Mouse (Mus musculus): Measurements from ENCODE around the gene Supt3.

Gene Supt3

DNA sequence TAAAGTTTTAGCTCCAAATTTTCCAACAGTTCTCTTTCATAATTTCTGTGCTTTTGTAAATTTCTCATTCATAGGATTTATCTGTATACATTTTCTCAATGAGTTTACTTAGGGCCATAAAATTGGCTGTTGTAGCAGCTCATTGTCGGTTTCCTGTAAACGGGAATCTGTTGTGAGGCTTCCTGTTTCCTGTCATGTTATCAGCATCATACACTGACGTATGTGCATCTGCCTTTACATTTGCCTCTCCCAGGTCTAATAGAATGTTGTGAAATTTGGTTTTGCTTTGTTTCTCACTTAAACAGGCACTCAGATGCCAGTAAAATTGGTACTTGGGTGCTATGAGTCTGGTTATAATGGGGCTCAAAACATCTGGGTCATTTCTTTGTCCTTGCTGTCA, 338.4 kb downstream of the Supt3 start:
- intact Hi-C loops (cut with DNase I), result no loop called here

DNA sequence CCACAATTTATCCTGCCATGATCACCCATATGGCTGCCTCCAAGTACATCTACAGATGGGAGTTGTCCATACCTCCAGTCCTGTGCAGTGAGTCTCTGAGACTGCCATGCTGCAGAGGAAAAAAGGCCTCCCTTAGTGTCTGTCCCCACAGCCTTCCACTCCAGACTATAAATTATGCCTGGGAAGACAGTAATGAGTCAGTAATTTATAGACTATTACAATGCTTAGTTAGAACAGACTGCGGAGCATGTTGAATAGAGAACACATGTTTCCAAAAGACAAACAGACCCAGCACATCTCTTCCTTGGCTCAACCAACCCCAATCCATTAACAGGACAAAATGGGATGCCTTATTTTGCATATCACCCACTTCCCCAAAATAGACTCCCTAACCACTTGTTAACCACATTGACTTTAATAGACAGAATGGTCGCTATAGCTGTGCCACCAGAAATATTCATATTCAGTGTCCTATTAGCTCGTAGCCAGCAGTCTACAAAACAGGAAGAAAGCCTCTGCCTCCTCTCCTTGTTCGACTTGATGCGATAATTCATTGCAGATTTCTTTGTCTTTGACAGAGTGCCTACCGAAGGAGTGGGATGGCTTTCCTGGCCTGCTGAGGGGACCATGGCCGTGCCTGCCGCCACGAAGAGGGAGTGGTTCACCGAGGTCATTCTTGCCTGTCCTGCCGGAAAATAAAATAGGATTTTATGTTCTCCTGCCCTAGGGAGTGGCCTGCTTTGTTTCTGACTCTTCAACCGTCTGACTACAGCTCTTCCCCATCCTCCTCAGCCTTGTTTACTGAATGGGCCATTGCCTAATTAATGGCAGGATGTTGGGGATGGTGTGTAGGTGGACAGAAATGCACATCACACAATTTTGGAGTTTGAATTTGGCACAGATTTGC, 341.9 kb downstream of the Supt3 start:
- intact Hi-C loops (cut with DNase I), result no loop called here

DNA sequence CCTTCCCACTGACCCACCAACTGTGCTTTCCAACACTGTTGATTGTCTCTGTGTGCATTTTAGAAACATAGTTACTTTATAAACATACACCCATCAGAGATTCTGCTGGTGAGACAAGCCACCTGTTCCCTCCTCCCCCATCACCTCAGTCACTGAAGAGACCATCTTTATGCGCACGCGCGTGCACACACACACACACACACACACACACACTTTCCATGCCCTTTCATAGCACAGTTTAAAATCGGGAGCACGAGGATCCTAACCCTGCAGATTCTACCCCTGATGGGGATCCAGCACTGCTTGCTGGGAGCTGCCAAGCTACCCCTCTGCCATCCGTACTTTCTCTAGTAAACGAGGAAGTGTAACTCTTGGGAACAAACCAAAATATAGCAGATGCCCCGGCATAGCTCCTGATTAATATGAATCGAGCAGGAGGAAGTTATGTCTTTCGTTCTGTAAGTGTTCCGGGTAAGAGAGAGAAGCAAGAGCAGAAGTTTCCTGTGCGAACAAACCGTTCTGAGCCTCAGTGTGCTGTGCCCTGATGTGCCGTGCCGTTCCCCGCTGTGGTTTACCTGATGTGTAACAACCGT, 342.8 kb downstream of the Supt3 start:
- intact Hi-C loops (cut with DNase I), result no loop called here

- intact Hi-C loops (cut with DNase I), result no loop called here
Observed at GRCm38 (mm10) chr17:45123856-45124255, 346.9 kb downstream of the Supt3 start.

GRCm38 (mm10) chr17:45128611-45129010, 351.7 kb downstream of the Supt3 start:
- intact Hi-C loops (cut with DNase I), result no loop called here

GRCm38 (mm10) chr17:45133501-45134400, 356.8 kb downstream of the Supt3 start:
- intact Hi-C loops (cut with DNase I), result no loop called here

GRCm38 (mm10) chr17:45136491-45136890, 359.5 kb downstream of the Supt3 start:
- intact Hi-C loops (cut with DNase I), result no loop called here

DNA sequence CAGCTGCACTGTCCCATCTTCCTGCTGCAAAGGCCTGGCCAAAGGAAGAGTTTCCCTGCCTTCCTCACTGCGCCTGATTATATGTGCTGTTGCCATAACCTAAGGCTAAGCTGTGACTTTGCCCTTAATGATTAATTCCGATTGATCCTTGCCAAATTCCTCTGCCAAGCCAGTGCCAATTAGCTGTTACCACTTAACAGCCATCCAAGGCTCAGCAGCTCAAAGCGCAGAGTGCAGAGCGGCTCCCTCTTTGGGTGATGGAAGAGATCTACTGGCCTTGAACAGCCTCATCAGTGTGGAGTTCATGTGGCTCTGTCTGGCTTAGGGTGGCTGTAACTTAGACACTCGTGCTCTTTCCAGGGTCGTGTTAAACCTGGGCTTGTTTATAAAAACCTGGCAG, 366.1 kb downstream of the Supt3 start:
- intact Hi-C loops (cut with DNase I), result no loop called here

DNA sequence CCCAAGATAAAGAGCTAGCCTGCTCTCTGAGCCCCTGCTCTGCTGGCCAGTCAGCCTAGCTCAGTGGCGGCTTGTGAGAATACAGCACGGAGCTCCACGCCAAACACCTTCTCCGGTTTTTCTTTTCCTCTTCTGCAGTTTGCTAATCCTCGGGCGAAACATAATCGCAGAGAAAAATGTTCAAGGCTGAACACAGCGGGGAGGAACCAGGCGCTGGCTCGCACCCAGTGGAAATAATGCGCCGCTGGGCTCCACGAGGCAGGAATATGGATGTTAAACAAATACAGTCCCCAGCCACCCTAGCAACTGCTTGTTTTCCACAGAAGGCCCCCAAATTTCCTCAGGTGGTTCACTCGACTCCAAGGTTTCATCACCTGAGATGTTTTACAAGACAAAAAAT, 367.7 kb downstream of the Supt3 start:
- intact Hi-C loops (cut with DNase I), result no loop called here

DNA sequence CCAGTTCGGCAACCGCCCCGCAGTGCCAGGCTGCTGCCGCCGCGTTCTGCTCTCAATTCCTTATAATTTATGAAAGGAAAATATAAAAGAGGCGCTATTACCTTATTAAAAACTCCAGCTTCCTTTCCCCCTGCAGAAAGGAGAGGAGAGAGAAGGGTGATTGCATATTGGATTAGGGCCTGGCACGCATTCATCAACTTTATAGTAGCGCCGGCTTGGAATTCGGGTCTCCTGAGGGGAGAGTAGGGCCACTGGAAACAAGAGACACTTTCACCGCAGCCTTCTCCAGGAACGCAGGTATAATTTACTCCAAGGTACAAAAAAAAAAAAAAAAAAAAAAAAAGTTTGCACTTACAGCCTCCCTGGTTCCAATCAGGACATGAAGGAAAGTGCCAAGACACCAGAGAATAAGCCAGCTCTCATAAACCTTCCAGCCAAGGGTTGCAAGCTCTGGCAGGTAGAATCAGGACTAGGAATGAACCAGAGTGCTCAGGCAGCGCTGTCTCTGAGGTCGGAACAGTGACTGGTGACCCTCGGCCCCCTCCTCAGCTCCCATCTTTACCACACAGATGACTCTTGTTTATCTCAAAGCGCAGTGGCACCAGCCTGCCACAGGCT, 374.5 kb downstream of the Supt3 start:
- intact Hi-C loops (cut with DNase I), result no loop called here

DNA sequence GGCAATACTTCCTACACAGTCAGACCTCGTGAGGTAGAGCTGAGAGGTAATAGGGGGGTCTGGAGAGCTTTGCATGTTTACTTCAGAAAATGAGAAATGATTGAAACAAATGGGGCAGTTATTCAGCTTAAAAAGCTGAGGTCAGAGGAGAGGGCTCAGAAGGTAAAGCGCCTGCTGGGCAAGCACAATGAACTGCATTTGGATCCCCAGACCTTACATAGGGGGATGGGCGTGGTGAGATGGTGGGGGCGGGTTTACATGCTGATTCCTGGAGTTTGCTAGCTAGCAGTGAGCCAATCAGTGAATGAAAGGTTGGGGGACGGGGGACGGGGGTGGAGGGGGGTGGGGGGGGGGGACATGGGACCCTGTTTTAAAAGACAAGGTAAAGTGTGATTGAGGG, 376.8 kb downstream of the Supt3 start:
- intact Hi-C loops (cut with DNase I), result no loop called here

DNA sequence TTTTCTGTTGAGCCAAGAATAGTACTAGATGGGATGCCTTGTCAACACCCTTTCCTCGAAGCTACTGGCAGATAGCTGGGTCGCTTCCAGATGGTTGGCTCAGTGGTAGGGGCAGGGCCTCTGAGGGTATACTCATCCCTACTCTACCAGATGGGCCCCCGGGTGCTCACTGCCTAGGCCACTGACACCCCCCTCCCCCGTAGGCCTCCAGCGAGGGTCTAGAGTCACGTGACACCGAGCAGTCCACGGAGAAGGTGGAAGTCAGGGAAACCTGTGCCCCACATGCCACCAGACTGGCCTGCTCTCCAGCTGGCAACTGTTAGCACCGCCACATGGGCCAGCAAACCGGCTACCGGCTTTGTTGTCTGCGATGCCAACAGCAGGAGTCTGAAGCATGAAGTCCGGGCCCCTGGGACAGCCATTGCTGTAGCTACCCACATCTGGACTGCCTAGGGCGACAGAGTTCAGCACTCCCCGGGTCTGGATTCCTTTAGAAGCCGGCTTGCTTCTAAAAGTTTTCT, 381.3 kb downstream of the Supt3 start:
- intact Hi-C loops (cut with DNase I), result no loop called here

- intact Hi-C loops (cut with DNase I), result no loop called here
Observed at GRCm38 (mm10) chr17:45160651-45161050, 383.7 kb downstream of the Supt3 start.

DNA sequence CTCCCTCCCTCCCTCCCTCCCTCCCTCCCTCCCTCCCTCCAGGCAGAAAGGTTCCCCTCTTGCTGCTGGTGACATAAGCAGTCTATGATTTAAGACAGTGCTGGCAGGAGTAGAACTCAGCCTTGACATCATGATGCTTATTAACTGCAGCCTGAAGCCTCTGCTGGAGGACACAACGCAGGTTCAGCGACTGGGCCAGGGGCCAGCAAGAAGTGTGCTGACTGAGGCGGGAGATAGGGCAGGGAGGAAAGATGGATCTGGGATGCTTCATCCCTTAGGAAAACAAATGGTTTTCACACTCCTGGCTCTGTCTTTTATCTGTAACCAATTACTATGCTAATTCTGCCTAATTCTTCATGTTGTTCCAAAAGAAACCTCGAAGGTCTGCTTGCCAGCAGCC, 388.8 kb downstream of the Supt3 start:
- intact Hi-C loops (cut with DNase I), result no loop called here

Measured in adrenal gland (tissue).